Mouse (Mus musculus) CH12.LX (cell line): Measurements from ENCODE around the gene Aplf. TPM values are rescaled to one million over a fixed set of nuclear protein-coding genes. Genes with fewer than 3 reads are reported as not detected.

Experiments used
- polyA plus RNA-seq: library from polyadenylated mRNA; unstranded; fragments of >175 nt; gene quantifications from 2 replicates; pipeline ENCODE4 v1.2.1, GENCODE M21; 2012; ENCODE audit warnings: low read depth; ENCODE audit not compliant: insufficient read length
- total RNA-seq, 2 experiments: library from RNA; depleted of rRNA; stranded (reverse); fragments of 300-350 nt in 1 of 2; fragments of >200 nt in 1 of 2; gene quantifications; 2 replicates each; pipeline ENCODE4 v1.2.3; 2012 to 2014

Aplf gene
- total and polyA plus RNA-seq, 3 experiments = 10.3 to 15.8 (median 11.1) TPM

Other genes starting within 250 kb of the Aplf start
- not detected in 2 replicates for gene Bmp10, start 243.2 kb downstream of the Aplf start, total RNA-seq (2012; rRNA removed)
- not detected in 2 replicates for gene Bmp10, start 243.2 kb downstream of the Aplf start, total RNA-seq (2014; rRNA removed)
- not detected in 2 replicates for gene Bmp10, start 243.2 kb downstream of the Aplf start, polyA plus RNA-seq
- gene Arhgap25, start 138.9 kb downstream of the Aplf start, total RNA-seq (2012; rRNA removed) = 9.3 and 11.7 TPM in 2 replicates
- gene Arhgap25, start 138.9 kb downstream of the Aplf start, total RNA-seq (2014; rRNA removed) = 11.2 and 12.5 TPM in 2 replicates
- gene Arhgap25, start 138.9 kb downstream of the Aplf start, polyA plus RNA-seq = 16.5 TPM in 2 replicates
- 0.08 TPM in 2 replicates for gene Prokr1, start 81.5 kb downstream of the Aplf start, total RNA-seq (2012; rRNA removed)
- not detected in 2 replicates for gene Prokr1, start 81.5 kb downstream of the Aplf start, total RNA-seq (2014; rRNA removed)
- gene Prokr1, start 81.5 kb downstream of the Aplf start, polyA plus RNA-seq = 0.14 TPM in 1 of 2 replicates, not detected in the other
- not detected in 2 replicates for gene Efcc1, start 58.7 kb upstream of the Aplf start, total RNA-seq (2012; rRNA removed)
- not detected in 2 replicates for gene Efcc1, start 58.7 kb upstream of the Aplf start, total RNA-seq (2014; rRNA removed)
- gene Efcc1, start 58.7 kb upstream of the Aplf start, polyA plus RNA-seq = 0.14 and 0.18 TPM in 2 replicates
- gene Gp9, start 105.9 kb upstream of the Aplf start, total RNA-seq (2012; rRNA removed) = not detected in 2 replicates
- not detected in 2 replicates for gene Gp9, start 105.9 kb upstream of the Aplf start, total RNA-seq (2014; rRNA removed)
- not detected in 2 replicates for gene Gp9, start 105.9 kb upstream of the Aplf start, polyA plus RNA-seq
- gene Rab43, start 140.0 kb upstream of the Aplf start, total RNA-seq (2012; rRNA removed) = 10.3 and 11.4 TPM in 2 replicates
- 2.8 and 4.3 TPM in 2 replicates for gene Rab43, start 140.0 kb upstream of the Aplf start, total RNA-seq (2014; rRNA removed)
- 16.1 and 23.4 TPM in 2 replicates for gene Rab43, start 140.0 kb upstream of the Aplf start, polyA plus RNA-seq
- gene Gm45140, start 163.6 kb upstream of the Aplf start, total RNA-seq (2012; rRNA removed) = 13.0 and 15.7 TPM in 2 replicates
- 4.3 and 5.5 TPM in 2 replicates for gene Gm45140, start 163.6 kb upstream of the Aplf start, total RNA-seq (2014; rRNA removed)
- 25.7 and 37.6 TPM in 2 replicates for gene Gm45140, start 163.6 kb upstream of the Aplf start, polyA plus RNA-seq
- gene Isy1, start 166.6 kb upstream of the Aplf start, total RNA-seq (2012; rRNA removed) = 43.8 and 67.7 TPM in 2 replicates
- 77.4 and 84.2 TPM in 2 replicates for gene Isy1, start 166.6 kb upstream of the Aplf start, total RNA-seq (2014; rRNA removed)
- 140 and 204 TPM in 2 replicates for gene Isy1, start 166.6 kb upstream of the Aplf start, polyA plus RNA-seq
- gene Cnbp, start 178.9 kb upstream of the Aplf start, total RNA-seq (2012; rRNA removed) = 558 and 652 TPM in 2 replicates
- gene Cnbp, start 178.9 kb upstream of the Aplf start, total RNA-seq (2014; rRNA removed) = 838 and 876 TPM in 2 replicates
- gene Cnbp, start 178.9 kb upstream of the Aplf start, polyA plus RNA-seq = 649 and 743 TPM in 2 replicates
- 85.1 and 99.3 TPM in 2 replicates for gene Copg1, start 215.6 kb upstream of the Aplf start, total RNA-seq (2012; rRNA removed)
- gene Copg1, start 215.6 kb upstream of the Aplf start, total RNA-seq (2014; rRNA removed) = 75.6 and 78.3 TPM in 2 replicates
- 81.3 and 91.9 TPM in 2 replicates for gene Copg1, start 215.6 kb upstream of the Aplf start, polyA plus RNA-seq
- gene Hmces, start 241.7 kb upstream of the Aplf start, total RNA-seq (2012; rRNA removed) = 8.4 and 11.8 TPM in 2 replicates
- gene Hmces, start 241.7 kb upstream of the Aplf start, total RNA-seq (2014; rRNA removed) = 0.31 and 0.73 TPM in 2 replicates
- 0.99 and 1.4 TPM in 2 replicates for gene Hmces, start 241.7 kb upstream of the Aplf start, polyA plus RNA-seq